Mouse (Mus musculus) E14TG2a.4 (cell line): ENCODE data around the gene Cox4i1.

ENCODE experiments used
- H3K27me3 ChIP-seq: 2 replicates; pipeline ENCODE4 v1.6.1; 2014; ENCODE audit warnings: low read length, control low read depth; ENCODE audit not compliant: insufficient read depth
- H3K36me3 ChIP-seq: 2 replicates; pipeline ENCODE4 v1.6.1; 2014; ENCODE audit warnings: low read length, control low read depth; ENCODE audit not compliant: insufficient read depth
- H3K4me1 ChIP-seq: replicated peaks from 2 replicates; pipeline ENCODE4 v1.6.1; 2014; ENCODE audit warnings: low read depth, low read length, control low read depth
- H3K4me3 ChIP-seq: replicated peaks from 2 replicates; pipeline ENCODE4 v1.5.1; 2014; ENCODE audit warnings: mild to moderate bottlenecking, low read length
- H3K9me3 ChIP-seq: 2 replicates; pipeline ENCODE4 v1.6.1; 2014; ENCODE audit warnings: low read length, control low read depth
- CTCF ChIP-seq: conservative IDR thresholded peaks from 2 replicates; pipeline ENCODE4 v1.5.1; 2014; ENCODE audit warnings: low read length
- NANOG ChIP-seq: IDR thresholded peaks from 2 replicates; pipeline ENCODE4 v1.6.1; 2014; ENCODE audit warnings: borderline replicate concordance, low read length, mixed read lengths
- POU5F1 ChIP-seq: IDR thresholded peaks from 2 replicates; pipeline ENCODE4 v1.6.1; 2014; ENCODE audit warnings: low read length, borderline replicate concordance

The Cox4i1 gene

DNA sequence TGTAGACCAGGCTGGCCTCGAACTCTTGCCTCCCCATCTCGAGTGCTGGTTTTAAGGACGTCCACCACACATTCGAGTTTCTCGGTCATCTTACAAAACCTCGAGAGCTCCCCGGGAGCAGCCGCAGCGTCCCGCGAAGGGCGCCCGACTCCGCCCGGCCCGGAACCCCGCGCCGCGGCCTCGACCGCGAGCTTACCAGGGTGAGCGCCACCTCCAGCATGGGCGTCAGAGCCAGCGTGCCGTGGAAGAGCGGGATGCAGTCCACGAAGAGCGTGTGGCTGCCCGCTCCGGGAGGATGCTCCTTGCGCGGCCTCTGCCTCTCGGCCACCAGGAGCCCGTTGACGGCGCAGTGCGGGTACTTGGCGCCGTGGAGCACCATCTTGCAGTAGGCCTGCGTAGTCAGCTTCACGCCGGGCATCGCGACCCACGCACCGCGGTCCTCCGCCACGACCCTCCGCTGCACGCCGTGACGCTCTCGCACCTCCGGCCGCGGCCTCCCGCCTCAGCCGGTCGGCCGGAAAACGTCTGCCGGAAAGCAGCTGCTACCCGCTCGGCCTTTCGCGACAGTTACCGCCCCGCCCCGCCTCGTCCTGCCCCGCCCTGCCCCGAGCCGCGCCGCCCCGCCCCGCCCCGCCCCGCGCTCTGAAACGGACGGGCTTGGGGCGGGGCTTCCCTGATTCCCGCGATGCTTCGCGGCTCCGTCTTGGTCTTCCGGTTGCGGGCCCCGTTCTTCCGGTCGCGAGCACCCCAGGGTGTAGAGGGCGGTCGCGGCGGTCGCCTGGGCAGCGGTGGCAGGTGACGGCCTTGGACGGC lies at the start of gene Cox4i1, which contains the start of gene Gm27021:
TSS of gene Cox4i1 (plus strand) at position 662 of the 813 bp plus-strand sequence.
TSS of gene Gm27021 (minus strand) at position 519 of the 813 bp plus-strand sequence.
- TF ChIP-seq CTCF (no peak), POU5F1 (no peak), NANOG (no peak)
- Histone ChIP-seq H3K27me3 (no peaks in the 10 kb centered on the region), H3K9me3 (no peaks in the 10 kb centered on the region), H3K36me3 (peaks cover 74% of the 10 kb centered on the region), H3K4me1 (peaks cover 80% of the 10 kb centered on the region), H3K4me3 (peak within 1 kb of the TSS; percentile 100)

DNA sequence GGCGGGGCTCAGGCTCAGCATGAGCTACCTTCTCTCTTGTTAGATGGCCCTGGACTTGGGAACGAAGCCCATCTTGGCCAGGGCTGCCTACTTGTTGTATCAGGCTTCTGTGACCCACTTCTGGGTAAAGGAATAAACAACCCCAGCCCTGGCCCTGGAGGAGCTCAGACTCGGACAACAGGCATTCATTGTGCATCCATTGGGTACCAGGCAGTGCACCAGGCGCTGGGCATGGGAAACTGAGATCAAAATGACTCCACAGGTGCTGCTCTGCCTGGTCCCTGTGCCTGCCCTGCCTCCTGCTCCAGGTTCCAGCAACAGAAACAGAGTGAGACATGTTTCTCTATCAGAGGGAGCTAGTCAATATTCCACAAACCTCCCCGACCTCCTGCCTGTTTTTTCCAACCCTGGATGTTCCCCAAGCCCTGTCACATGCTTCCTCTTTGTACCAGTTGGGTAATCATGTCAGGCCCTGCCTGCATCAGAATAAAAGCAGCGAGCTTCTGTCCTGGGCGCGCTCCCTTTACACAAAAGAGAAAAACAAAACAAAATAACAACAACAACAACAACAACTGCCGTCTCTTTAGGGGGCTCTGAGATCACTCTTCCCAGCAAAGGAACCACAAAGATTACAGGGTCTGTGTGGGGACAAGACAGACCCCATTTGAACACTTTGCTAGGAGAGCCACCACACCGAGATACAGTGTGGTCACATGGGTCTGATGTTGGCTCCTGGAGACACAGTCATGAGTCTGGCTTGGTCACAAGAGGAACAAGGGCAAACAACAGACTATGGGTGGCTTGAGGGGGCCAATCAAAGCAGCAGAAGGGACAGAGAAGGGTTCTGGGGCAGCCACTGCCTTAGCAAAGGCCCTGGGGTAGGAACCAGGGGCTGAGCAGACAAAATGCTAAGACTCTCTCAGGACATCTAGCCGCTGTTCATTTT lies 48.5 kb upstream of the Cox4i1 start:
- Histone ChIP-seq H3K4me1 (peaks cover 87% of the 10 kb centered on the region), H3K9me3 (no peaks in the 10 kb centered on the region), H3K4me3 (peak overlapping the region; percentile 8; the same call in 1 of the 2 replicates), H3K27me3 (no peaks in the 10 kb centered on the region), H3K36me3 (peaks cover 24% of the 10 kb centered on the region)
- TF ChIP-seq CTCF, result no peak
- TF ChIP-seq POU5F1, result no peak

DNA sequence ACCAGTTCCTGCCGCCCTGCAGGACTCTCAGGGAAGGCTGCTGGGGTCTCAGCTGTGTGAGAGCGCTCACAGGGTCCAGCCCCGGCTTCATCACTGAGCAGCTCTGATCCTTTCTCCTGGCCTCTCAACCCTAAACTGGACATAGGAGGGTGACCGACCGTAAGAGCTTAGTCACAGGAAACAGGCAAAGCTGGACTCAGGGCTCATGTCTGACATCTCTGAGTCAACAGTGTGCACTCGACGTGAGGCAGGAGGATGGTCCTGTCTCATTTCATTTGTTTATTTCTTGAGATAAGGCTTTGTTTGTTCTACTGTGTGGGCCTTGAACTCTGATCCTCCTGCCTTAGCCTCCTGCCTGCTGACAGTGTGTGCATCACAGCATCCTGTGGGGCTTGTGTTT lies 47.6 kb upstream of the Cox4i1 start:
- no peaks in the 10 kb centered on the region for H3K9me3 ChIP-seq
- TF ChIP-seq NANOG, result no peak
- no peak for TF ChIP-seq POU5F1
- TF ChIP-seq CTCF, result no peak
- peaks cover 22% of the 10 kb centered on the region for H3K36me3 ChIP-seq
- H3K4me1 ChIP-seq, result peaks cover 88% of the 10 kb centered on the region
- H3K27me3 ChIP-seq, result no peaks in the 10 kb centered on the region
- H3K4me3 ChIP-seq, result peak overlapping the region; percentile 8; the same call in 1 of the 2 replicates

DNA sequence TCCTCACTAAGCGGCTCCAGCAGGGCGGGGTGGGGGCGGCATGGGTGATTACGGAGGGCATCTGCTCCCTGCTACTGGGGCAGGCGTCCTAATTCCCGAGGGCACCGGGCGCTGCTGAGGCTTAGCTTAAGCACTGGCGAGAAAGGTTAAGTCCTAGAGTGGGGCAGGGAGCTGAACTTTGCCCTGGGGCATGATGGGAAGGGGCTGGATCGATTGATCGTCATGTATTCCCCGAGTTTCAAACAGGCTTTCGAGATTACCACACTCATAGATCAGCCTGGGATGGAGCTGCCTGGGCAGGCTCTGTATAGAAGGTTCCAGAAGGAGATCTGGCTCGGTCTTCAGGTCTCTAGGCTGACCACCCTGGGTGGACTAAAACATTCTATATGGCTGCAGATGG lies 45.9 kb upstream of the Cox4i1 start:
- TF ChIP-seq POU5F1 (no peak), CTCF (no peak), NANOG (no peak)

DNA sequence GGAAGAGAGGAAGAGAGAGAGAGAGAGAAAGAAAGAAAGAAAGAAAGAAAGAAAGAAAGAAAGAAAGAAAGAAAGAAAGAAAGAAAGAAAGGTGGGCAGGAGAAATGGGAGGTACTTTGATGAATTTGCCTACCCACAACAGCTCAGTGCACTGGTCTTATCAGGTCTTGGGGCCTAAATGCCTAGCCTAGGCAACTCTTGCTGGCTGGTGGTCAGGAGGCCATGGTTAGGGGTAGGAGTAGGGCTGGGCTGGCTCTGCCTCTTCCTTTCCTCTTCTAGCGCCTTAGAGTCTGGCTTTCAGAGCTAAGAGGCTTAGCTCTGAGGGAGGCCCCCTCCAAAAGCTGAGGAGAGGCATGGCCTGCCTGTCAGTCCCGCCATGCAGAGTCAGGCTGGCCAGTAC lies 44.4 kb upstream of the Cox4i1 start:
- Histone ChIP-seq H3K9me3 (no peaks in the 10 kb centered on the region), H3K4me1 (peaks cover 82% of the 10 kb centered on the region), H3K27me3 (no peaks in the 10 kb centered on the region), H3K36me3 (peaks cover 13% of the 10 kb centered on the region; the same call in 1 of the 2 replicates), H3K4me3 (no peak overlapping the region)
- TF ChIP-seq CTCF, result no peak
- TF ChIP-seq NANOG, result no peak
- no peak for TF ChIP-seq POU5F1

More for the DNA sequence above, 45.9 kb upstream of the Cox4i1 start:
- Histone ChIP-seq H3K27me3 (no peaks in the 10 kb centered on the region), H3K9me3 (no peaks in the 10 kb centered on the region), H3K36me3 (peaks cover 13% of the 10 kb centered on the region; the same call in 1 of the 2 replicates), H3K4me1 (peaks cover 85% of the 10 kb centered on the region), H3K4me3 (peak overlapping the region; percentile 56)

DNA sequence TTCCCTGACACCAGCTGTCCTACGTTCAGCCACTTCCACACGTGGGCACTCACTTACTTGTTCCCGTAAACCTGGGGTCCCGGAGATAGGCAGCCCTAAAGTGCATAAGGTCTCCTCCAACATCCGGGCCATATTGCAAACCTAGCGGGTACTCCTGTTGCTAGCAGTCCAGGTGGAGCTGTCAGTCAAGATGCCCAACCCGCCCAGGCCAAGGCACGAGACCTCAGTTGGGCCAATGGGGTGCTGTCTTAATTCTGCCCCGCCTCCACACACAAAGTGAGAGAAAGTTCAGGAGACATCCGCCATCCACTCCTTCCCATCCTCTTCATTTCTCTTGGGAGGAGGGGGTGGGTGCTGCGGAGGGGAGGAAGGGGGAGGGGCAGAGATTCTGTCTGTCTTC lies 41.6 kb upstream of the Cox4i1 start:
- no peak for TF ChIP-seq NANOG
- no peak for TF ChIP-seq CTCF
- TF ChIP-seq POU5F1, result no peak
- no peaks in the 10 kb centered on the region for H3K9me3 ChIP-seq
- peak overlapping the region; percentile 55 for H3K4me3 ChIP-seq
- peaks cover 25% of the 10 kb centered on the region; the same call in 1 of the 2 replicates for H3K36me3 ChIP-seq
- H3K27me3 ChIP-seq, result no peaks in the 10 kb centered on the region
- peaks cover 85% of the 10 kb centered on the region for H3K4me1 ChIP-seq

DNA sequence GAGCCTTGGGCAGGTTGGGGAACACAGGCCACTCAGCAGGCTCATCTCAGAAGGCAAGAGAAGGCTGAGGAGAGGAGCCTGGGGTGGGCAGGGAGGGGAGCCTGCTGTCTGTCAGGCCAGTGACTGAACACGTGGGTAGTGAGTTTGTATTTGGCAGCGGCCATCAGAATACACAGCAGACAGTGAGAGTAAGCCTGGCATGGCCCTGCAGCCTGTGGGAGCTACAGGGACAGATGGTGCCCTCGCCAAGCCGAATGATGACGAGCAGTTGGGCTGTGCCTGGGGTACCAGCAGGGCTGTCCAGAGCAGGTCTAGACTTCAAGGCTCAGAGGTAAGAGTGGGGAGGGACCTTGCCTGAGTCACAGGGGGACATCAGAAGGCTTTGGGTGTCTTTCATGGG lies 40.7 kb upstream of the Cox4i1 start:
- Histone ChIP-seq H3K27me3 (no peaks in the 10 kb centered on the region), H3K36me3 (peaks cover 25% of the 10 kb centered on the region; the same call in 1 of the 2 replicates), H3K4me3 (no peak overlapping the region; the same call in 1 of the 2 replicates), H3K9me3 (no peaks in the 10 kb centered on the region), H3K4me1 (peaks cover 85% of the 10 kb centered on the region)
- no peak for TF ChIP-seq NANOG
- TF ChIP-seq CTCF, result no peak
- TF ChIP-seq POU5F1, result no peak

DNA sequence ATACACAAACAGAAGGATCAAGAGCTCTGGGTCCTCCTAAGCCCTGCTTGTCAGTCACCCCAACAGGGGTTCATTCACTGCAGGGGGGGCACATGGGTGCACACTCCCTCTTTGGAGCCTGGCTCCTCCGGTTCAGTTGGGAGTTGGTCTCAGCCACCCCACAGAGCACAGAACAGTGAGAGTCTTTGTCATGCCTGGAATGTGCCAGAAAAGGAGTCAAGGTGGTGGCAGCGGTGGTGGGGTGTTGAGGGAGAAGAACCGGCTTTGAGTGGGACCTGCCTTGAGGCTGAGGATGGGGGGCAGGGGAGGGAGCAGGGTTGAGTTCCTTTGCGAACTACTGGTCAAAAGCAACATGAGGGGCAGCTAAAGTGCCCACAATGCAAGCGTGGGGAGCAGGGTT lies 38.0 kb upstream of the Cox4i1 start:
- TF ChIP-seq POU5F1 (no peak), NANOG (no peak), CTCF (no peak)
- Histone ChIP-seq H3K4me3 (peak overlapping the region; percentile 41), H3K36me3 (peaks cover 15% of the 10 kb centered on the region; the same call in 1 of the 2 replicates), H3K4me1 (peaks cover 84% of the 10 kb centered on the region), H3K27me3 (no peaks in the 10 kb centered on the region; the same call in 1 of the 2 replicates), H3K9me3 (no peaks in the 10 kb centered on the region)
